Mouse (Mus musculus) G1E (cell line): Measurements from ENCODE around the gene Apoa2.

Experiments
- CTCF ChIP-seq: IDR thresholded peaks from 2 replicates; pipeline ENCODE4 v1.5.1; 2012; ENCODE audit warnings: low read depth, low read length, inconsistent platforms, mixed read lengths
- TAL1 ChIP-seq: conservative IDR thresholded peaks from 2 replicates; pipeline ENCODE4 v1.6.1; 2012; ENCODE audit warnings: low read depth, low read length, inconsistent platforms, mixed read lengths

DNA sequence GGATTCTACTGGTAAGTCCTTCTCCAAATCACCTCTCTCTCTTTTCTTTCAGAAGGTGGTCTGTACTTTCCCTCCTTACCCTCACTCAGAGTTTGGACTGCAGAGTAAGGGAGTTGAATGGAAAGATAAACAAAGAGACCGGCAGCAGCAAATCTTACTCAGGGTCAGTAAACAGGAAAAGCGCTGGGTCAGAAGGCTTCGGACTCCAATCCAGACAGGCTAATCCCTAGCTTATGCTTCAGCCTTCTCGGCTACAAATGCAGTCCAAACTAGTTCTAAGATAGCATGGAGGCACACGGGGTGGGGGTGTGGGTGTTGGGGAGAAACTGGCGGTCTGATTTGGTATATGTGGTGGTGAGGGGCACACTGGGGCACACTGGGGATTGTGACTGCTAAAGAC is 12.6 kb downstream of the Apoa2 start:
- TF ChIP-seq CTCF (no peak), TAL1 (no peak)
